Mouse (Mus musculus) hindbrain, embryonic 14.5 days (tissue): ENCODE data around the gene Wdr70. TPM values are rescaled to one million over a fixed set of nuclear protein-coding genes. Genes with fewer than 3 reads are reported as not detected.

Experiments used
- ATAC-seq: fragments of 200-750 bp; cut with Nextera tagmentation; 2 replicates; pipeline ENCODE4 v1.8.0; 2017; ENCODE audit warnings: moderate number of reproducible peaks, mild to moderate bottlenecking, moderate TSS enrichment, moderate library complexity; ENCODE audit not compliant: low FRiP score
- DNase-seq: peaks from one replicate; pipeline ENCODE4 v3.0.0-alpha.2; 2015; ENCODE audit warnings: low spot score
- H3K27ac ChIP-seq: fragments of 300-500 bp; sonication (generic); 2 replicates; pipeline ENCODE4 v1.5.1; 2014; ENCODE audit warnings: mild to moderate bottlenecking, moderate library complexity
- H3K27me3 ChIP-seq: fragments of 300-500 bp; sonication (generic); 2 replicates; pipeline ENCODE4 v1.6.1; 2014; ENCODE audit warnings: mild to moderate bottlenecking, low read length, mixed read lengths; ENCODE audit not compliant: control insufficient read depth, insufficient read depth
- H3K36me3 ChIP-seq: fragments of 300-500 bp; sonication (generic); replicated peaks from 2 replicates; pipeline ENCODE4 v1.6.1; 2014; ENCODE audit not compliant: control insufficient read depth, insufficient read depth
- H3K4me1 ChIP-seq: fragments of 300-500 bp; sonication (generic); replicated peaks from 2 replicates; pipeline ENCODE4 v1.6.1; 2014; ENCODE audit warnings: antibody characterized with exemption, low read length, mixed read lengths; ENCODE audit not compliant: control insufficient read depth, insufficient read depth
- H3K4me2 ChIP-seq: fragments of 300-500 bp; sonication (generic); replicated peaks from 2 replicates; pipeline ENCODE4 v1.6.1; 2014; ENCODE audit warnings: mild to moderate bottlenecking, moderate library complexity
- H3K4me3 ChIP-seq: fragments of 300-500 bp; sonication (generic); replicated peaks from 2 replicates; pipeline ENCODE4 v1.5.1; 2014; ENCODE audit warnings: mild to moderate bottlenecking, low read length
- H3K9ac ChIP-seq: fragments of 300-500 bp; sonication (generic); 2 replicates; pipeline ENCODE4 v1.6.1; 2014
- H3K9me3 ChIP-seq: fragments of 300-500 bp; sonication (generic); 2 replicates; pipeline ENCODE4 v1.6.1; 2016; ENCODE audit warnings: low read length; ENCODE audit not compliant: control insufficient read depth
- WGBS: fragments of 180-500 bp; shearing (Covaris S2); extraction: QIAGEN DNeasy Blood & Tissue Kit; methylation state at CpG from one replicate; pipeline ENCODE4 v1.1.7; 2014; 5-methylcytosine and 5-hydroxymethylcytosine counted together
- polyA plus RNA-seq: library from polyadenylated mRNA; unstranded; fragments of >200 nt; fragmentation: Nextera tagmentation; extraction: Ambion mirVana; gene quantifications from 2 replicates; pipeline ENCODE4 v1.2.1, GENCODE M21; 2014

The Wdr70 gene
- polyA plus RNA-seq, 1 experiment from 2014 or later: 59.8 TPM

DNA sequence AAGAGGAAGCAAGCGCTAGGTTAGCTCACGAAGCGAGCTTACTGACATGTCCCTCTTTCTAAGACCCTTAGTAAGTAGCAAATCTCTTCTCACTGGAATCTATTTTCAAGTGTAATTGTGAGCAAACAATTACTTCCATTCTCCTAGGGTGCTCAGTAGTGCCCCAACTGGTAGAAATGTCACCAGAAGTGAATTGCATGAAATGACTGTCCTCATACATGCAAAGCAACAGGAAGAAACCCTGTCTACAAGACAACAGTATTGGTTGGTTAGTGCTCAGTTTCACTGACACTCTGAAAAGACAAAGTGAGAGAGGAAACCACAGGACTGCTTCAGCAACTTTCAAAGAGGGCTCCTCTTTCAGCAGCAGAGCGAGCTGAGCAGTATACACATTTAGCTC is 173.6 kb downstream of the Wdr70 start:
- no peaks in the 10 kb centered on the region for H3K4me1 ChIP-seq
- H3K9ac ChIP-seq: no peak overlapping the region
- 92% methylated on average over 4 of the region's 4 CpGs for WGBS
- H3K4me2 ChIP-seq: no peak overlapping the region
- H3K9me3 ChIP-seq: no peaks in the 10 kb centered on the region
- H3K27me3 ChIP-seq: no peaks in the 10 kb centered on the region
- no peak overlapping the region for H3K27ac ChIP-seq
- DNase-seq (no peak), ATAC-seq (no peak)
- no peaks in the 10 kb centered on the region for H3K36me3 ChIP-seq
- H3K4me3 ChIP-seq: no peak overlapping the region

DNA sequence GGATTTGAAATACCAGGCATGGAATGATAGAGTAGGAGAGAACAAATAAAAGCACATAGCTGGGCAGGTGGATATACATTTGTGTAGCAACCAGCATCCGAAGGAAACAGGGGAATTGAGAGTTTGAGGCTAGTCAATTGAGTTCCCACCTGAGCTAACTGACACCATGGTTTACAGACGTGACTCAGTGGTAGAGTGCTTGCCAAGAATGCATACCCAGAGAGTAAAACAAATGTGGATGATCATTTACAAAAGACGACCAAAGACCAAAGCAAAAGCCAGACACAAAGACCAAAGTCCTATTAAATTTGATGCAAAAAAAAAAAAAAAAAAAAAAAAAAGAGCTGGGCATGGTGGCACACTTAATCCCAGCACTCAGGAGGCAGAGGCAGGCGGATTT is 175.7 kb downstream of the Wdr70 start:
- ATAC-seq (no peak), DNase-seq (no peak)
- H3K4me2 ChIP-seq: no peak overlapping the region
- no peak overlapping the region for H3K9ac ChIP-seq
- H3K27ac ChIP-seq: no peak overlapping the region
- H3K27me3 ChIP-seq: no peaks in the 10 kb centered on the region
- H3K4me3 ChIP-seq: no peak overlapping the region
- H3K36me3 ChIP-seq: no peaks in the 10 kb centered on the region
- 89% methylated on average over 4 of the region's 4 CpGs for WGBS
- no peaks in the 10 kb centered on the region for H3K9me3 ChIP-seq
- H3K4me1 ChIP-seq: no peaks in the 10 kb centered on the region

DNA sequence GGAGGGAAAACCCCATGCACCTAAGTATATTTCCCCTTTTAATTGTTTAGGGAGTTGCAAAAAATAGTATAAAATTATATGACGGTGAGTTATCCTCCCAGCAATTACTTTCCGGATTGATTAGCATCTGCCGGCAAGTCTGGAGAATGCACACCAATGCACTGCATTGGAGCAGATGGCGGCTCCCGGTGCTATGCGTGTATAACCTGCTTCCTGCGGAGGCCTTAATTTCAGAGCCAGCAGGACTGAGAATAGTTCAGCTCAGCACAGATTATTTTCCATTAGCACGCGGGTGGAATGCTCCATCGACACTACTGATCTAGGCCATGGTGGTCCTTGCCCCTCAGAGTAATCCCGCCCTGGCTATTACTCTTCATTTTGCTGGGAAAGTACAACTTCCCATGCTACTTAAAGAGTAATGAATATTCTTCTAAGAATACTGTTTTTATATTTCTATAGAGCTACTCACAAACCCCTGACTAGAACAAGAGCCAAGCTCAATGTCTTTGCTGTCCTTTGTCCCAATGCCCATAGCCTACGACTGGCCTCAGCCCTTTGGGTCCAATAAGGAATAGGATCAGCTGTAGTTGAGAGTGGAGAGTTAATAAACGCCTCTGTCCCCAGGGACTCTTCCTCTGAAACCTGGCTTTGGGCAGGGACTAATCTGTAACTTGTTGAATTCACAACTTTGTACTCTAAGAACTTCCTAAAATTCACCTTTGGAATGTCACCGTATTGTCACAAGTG is 176.5 kb downstream of the Wdr70 start:
- H3K27ac ChIP-seq: no peak overlapping the region
- no peaks in the 10 kb centered on the region for H3K9me3 ChIP-seq
- WGBS: 76% methylated on average over 14 of the region's 14 CpGs
- DNase-seq: peak; percentile 30
- no peak overlapping the region for H3K4me3 ChIP-seq
- no peaks in the 10 kb centered on the region for H3K4me1 ChIP-seq
- no peak overlapping the region for H3K9ac ChIP-seq
- ATAC-seq: peak; percentile 74
- H3K4me2 ChIP-seq: no peak overlapping the region
- no peaks in the 10 kb centered on the region for H3K36me3 ChIP-seq
- no peaks in the 10 kb centered on the region for H3K27me3 ChIP-seq

DNA sequence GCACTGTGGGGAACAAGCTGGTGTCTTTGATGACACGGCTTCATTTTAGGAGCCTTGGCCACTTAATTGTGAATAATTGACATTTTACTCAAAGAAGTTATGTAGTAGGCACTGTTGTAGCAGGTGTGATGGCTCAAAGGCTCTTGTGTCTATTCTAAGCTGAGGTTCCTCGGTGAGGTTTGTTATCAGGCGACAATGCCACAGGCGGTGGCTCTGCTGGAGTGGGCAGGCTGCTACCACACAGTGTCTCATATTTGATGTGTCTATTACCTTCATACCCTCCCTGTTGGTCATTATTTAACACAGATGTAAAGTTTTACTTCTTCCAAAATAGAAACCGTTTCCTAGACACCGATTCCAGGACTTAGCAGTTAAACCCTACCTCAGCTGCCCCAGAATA is 177.9 kb downstream of the Wdr70 start:
- Histone ChIP-seq H3K27ac (no peak overlapping the region), H3K9ac (no peak overlapping the region), H3K4me1 (no peaks in the 10 kb centered on the region), H3K27me3 (no peaks in the 10 kb centered on the region), H3K9me3 (no peaks in the 10 kb centered on the region), H3K4me2 (no peak overlapping the region), H3K4me3 (no peak overlapping the region), H3K36me3 (no peaks in the 10 kb centered on the region)
- DNase-seq: no peak
- no peak for ATAC-seq
- WGBS: 94% methylated on average over 6 of the region's 6 CpGs

DNA sequence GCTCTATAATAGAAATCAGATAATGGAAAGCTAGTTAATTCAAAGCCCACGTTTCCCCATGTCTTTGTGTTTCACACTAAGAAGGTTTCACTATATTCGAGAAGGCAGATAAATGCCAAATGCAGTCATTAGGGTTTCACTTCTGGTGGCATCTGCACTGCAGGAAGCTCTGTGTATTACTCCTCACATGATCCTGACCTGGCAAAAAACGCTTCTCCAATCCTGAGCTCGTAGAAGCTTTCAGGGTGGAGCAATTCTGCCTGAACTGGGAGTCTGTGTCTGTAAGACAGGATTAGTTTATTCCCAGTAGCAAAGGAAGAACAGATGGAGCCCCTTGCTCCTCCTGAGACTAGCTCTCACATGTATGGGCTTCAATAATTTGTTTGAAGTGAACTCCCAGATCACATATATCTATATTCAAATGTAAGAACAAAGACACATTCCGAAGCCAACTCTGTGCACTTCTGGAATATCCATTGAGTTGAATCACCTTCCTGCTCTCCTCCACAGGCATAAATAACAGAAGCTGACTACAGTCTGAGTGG is 192.4 kb downstream of the Wdr70 start:
- Histone ChIP-seq H3K4me3 (no peak overlapping the region), H3K9ac (no peak overlapping the region), H3K27me3 (no peaks in the 10 kb centered on the region), H3K36me3 (no peaks in the 10 kb centered on the region), H3K9me3 (0 out of 2 replicates have a peak, but pooled peaks cover 2% of the 10 kb centered on the region), H3K4me2 (no peak overlapping the region), H3K27ac (peak overlapping the region; percentile 38), H3K4me1 (0 out of 2 replicates have a peak, but pooled peaks cover 6% of the 10 kb centered on the region)
- WGBS: 57% methylated on average over 5 of the region's 5 CpGs
- ATAC-seq (peak; percentile 53; the same call in 1 of the 2 replicates), DNase-seq (peak; percentile 27)

DNA sequence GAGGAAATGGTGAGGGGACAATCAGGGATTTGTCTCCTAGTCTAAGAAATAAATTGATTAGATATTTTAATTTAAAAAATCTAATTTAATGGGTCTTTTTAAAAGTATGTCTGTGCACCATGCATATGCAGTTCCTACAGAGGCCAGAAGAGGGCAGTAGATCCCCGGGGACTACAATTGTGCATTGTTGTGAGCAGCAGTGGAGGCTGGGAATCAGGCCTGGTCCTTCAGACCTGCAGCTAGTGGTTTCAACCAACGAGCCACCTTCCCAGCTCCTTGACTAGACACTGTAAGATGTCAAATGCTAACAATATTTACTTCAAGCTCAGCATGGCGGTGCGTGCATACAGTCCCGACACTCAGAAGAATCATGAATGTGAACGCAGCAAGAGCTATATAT is 199.7 kb downstream of the Wdr70 start:
- no peak overlapping the region for H3K4me2 ChIP-seq
- H3K9me3 ChIP-seq: no peaks in the 10 kb centered on the region
- no peak overlapping the region for H3K27ac ChIP-seq
- ATAC-seq (no peak), DNase-seq (no peak)
- no peak overlapping the region for H3K9ac ChIP-seq
- no peaks in the 10 kb centered on the region for H3K36me3 ChIP-seq
- no peaks in the 10 kb centered on the region for H3K4me1 ChIP-seq
- no peak overlapping the region for H3K4me3 ChIP-seq
- WGBS: 97% methylated on average over 6 of the region's 6 CpGs
- no peaks in the 10 kb centered on the region for H3K27me3 ChIP-seq

DNA sequence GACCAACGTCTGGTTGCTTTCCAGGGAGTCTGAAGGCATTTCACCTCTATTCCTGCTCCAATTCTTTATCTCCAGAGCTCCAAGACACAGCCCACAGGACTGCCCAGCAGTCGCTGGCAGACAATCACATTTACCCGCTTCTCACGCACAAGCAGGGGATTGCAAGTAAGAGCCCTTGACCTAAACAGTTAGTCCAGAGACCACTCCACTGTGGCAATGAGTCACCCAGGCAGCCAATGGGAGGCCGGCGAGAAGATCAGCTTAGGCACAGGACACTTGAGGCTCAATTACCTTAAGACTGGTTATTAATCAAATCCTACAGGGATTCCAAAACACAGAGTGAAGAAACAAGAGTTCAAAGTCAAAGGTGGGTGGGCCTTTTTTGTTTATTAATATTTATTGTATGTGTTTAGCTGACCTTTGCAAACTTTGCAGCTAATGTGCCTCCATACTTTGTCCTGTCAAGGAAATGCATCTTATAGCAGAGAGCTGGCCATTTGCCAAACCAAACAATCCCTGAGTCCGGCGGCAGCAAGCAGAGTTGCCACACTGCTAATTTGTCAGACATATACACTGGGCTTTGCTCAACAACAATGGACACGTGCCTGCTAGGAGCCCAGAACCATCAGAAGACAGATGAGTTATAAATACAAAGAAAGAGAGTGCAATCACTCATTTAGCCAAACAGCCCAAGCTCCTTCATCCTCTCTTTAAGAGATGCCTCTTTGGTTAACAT is 207.3 kb downstream of the Wdr70 start:
- no peaks in the 10 kb centered on the region for H3K36me3 ChIP-seq
- no peaks in the 10 kb centered on the region for H3K4me1 ChIP-seq
- no peak overlapping the region for H3K4me3 ChIP-seq
- WGBS: 47% methylated on average over 9 of the region's 9 CpGs
- H3K27me3 ChIP-seq: no peaks in the 10 kb centered on the region; the same call in 1 of the 2 replicates
- H3K9me3 ChIP-seq: no peaks in the 10 kb centered on the region
- peak; percentile 42; the same call in 1 of the 2 replicates for ATAC-seq
- H3K9ac ChIP-seq: no peak overlapping the region
- DNase-seq: no peak
- H3K4me2 ChIP-seq: no peak overlapping the region
- H3K27ac ChIP-seq: no peak overlapping the region

DNA sequence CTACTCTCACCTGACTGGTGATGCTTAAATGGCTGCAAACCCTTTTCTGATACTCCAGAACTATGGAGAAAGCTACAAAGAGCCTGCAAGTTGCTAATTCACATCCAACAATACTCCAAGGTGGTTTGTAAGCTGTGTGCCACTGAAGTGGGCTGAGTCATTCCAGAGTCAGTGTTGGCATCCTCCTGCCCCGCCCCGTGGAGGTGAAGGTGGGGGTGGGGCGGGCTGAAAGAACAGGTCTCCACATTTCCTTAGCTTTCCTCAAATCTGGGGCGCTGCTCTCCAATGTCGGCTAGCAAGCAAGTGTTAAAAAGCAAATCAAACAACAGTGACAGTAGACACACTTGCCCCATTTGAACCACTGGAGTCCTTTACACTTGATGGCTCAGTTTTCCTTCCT is 208.7 kb downstream of the Wdr70 start:
- Histone ChIP-seq H3K27ac (no peak overlapping the region), H3K36me3 (no peaks in the 10 kb centered on the region)
- WGBS: 79% methylated on average over 5 of the region's 5 CpGs

DNA sequence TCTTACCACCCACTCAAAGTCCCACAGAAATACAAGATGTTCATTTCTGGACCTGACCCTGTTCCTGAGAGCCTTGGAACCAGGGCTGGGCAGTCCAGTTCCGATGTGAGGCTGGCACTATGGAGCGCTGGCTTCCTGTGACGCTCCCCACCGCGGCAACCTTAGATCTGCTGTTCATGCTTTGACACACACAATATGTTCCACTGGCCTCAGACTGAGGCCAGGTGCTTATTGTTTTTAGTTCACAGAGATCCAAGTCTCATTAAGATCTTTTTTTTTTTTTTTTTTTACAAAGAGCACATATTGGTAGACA is 209.7 kb downstream of the Wdr70 start:
- Histone ChIP-seq H3K4me1 (no peaks in the 10 kb centered on the region), H3K27me3 (no peaks in the 10 kb centered on the region; the same call in 1 of the 2 replicates), H3K36me3 (no peaks in the 10 kb centered on the region), H3K27ac (no peak overlapping the region), H3K4me3 (no peak overlapping the region), H3K9me3 (no peaks in the 10 kb centered on the region), H3K4me2 (no peak overlapping the region), H3K9ac (no peak overlapping the region)
- ATAC-seq (no peak), DNase-seq (no peak)
- 73% methylated on average over 5 of the region's 5 CpGs for WGBS

More for the DNA sequence above, 208.7 kb downstream of the Wdr70 start:
- H3K27me3 ChIP-seq: no peaks in the 10 kb centered on the region; the same call in 1 of the 2 replicates
- no peak overlapping the region for H3K9ac ChIP-seq
- ATAC-seq (no peak), DNase-seq (no peak)
- no peaks in the 10 kb centered on the region for H3K9me3 ChIP-seq
- H3K4me3 ChIP-seq: no peak overlapping the region
- H3K4me1 ChIP-seq: no peaks in the 10 kb centered on the region
- H3K4me2 ChIP-seq: no peak overlapping the region
